Mouse (Mus musculus) v-Abl transformed pro-B cells (cell line): ENCODE measurements at regions not wholly inside any gene's neighbourhood (a gene's known extent, or its start where the extent isn't known, plus 50 kb on each side); places are given as distances from the start of the nearest gene placed in this dataset.

Source experiments
- in situ Hi-C, 2 experiments: fragments of 400-800 bp; cut with MboI; formaldehyde crosslinking; loops; one replicate each; pipeline ENCODE4 v1.15.1; 2025; ENCODE audit not compliant: unreplicated experiment in 2 of 2

GRCm38 (mm10) chr10:38540031-38540430 is 281.5 kb downstream of the Rfpl4b start:
- in situ Hi-C loops = no loop called here

- in situ Hi-C loops = no loop called here
Measured at GRCm38 (mm10) chr10:38538766-38539165, 282.8 kb downstream of the Rfpl4b start.

GRCm38 (mm10) chr10:38516636-38517035 is 304.9 kb downstream of the Rfpl4b start:
- in situ Hi-C loops = no loop called here
